Mouse (Mus musculus): ENCODE data around the gene Atg5.

DNA sequence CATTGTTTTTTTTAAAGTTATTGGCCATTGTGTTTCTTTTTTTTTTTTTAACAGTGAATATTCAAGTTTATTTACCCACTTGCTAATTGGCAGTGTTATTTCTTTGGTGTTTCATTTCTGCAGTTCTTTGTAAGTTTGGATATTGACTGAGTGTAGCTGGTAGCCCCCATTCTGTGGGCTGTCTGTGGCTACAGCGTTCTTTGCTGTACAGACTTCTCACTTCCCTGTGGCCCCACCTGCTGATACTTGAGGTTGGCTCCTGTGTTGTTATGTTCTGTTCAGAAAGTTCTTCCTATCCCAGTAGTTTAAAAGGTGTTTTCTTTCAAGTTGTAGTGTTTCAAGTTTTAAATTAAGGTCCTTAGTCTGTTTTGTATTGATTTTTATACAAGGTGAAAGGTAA lies 14.2 kb downstream of the Atg5 start:
- TF ChIP-seq CTCF (IDR thresholded peaks at IDR 0.05; ENCODE audit: borderline replicate concordance, extremely low read depth, insufficient read depth, insufficient read length) (no peak), POLR2A (IDR thresholded peaks at IDR 0.05; ENCODE audit: borderline replicate concordance, extremely low read depth, insufficient read depth, insufficient read length, poor library complexity, severe bottlenecking) (no peak)
